Mouse (Mus musculus) hindbrain, embryonic 14.5 days (tissue): ENCODE data around the gene Atp1a4. TPM values are rescaled to one million over a fixed set of nuclear protein-coding genes. Genes with fewer than 3 reads are reported as not detected.
"Not testable (repeated sequence)": the region's sequence is repeated elsewhere in the genome, so short reads cannot be mapped to it uniquely, and the experiment has no call there.

Experiments used
- ATAC-seq: fragments of 200-750 bp; cut with Nextera tagmentation; 2 replicates; pipeline ENCODE4 v1.8.0; 2017; ENCODE audit warnings: moderate number of reproducible peaks, mild to moderate bottlenecking, moderate TSS enrichment, moderate library complexity; ENCODE audit not compliant: low FRiP score
- DNase-seq: peaks from one replicate; pipeline ENCODE4 v3.0.0-alpha.2; 2015; ENCODE audit warnings: low spot score
- H3K27ac ChIP-seq: fragments of 300-500 bp; sonication (generic); 2 replicates; pipeline ENCODE4 v1.5.1; 2014; ENCODE audit warnings: mild to moderate bottlenecking, moderate library complexity
- H3K27me3 ChIP-seq: fragments of 300-500 bp; sonication (generic); 2 replicates; pipeline ENCODE4 v1.6.1; 2014; ENCODE audit warnings: mild to moderate bottlenecking, low read length, mixed read lengths; ENCODE audit not compliant: control insufficient read depth, insufficient read depth
- H3K36me3 ChIP-seq: fragments of 300-500 bp; sonication (generic); replicated peaks from 2 replicates; pipeline ENCODE4 v1.6.1; 2014; ENCODE audit not compliant: control insufficient read depth, insufficient read depth
- H3K4me1 ChIP-seq: fragments of 300-500 bp; sonication (generic); replicated peaks from 2 replicates; pipeline ENCODE4 v1.6.1; 2014; ENCODE audit warnings: antibody characterized with exemption, low read length, mixed read lengths; ENCODE audit not compliant: control insufficient read depth, insufficient read depth
- H3K4me2 ChIP-seq: fragments of 300-500 bp; sonication (generic); replicated peaks from 2 replicates; pipeline ENCODE4 v1.6.1; 2014; ENCODE audit warnings: mild to moderate bottlenecking, moderate library complexity
- H3K4me3 ChIP-seq: fragments of 300-500 bp; sonication (generic); replicated peaks from 2 replicates; pipeline ENCODE4 v1.5.1; 2014; ENCODE audit warnings: mild to moderate bottlenecking, low read length
- H3K9ac ChIP-seq: fragments of 300-500 bp; sonication (generic); 2 replicates; pipeline ENCODE4 v1.6.1; 2014
- H3K9me3 ChIP-seq: fragments of 300-500 bp; sonication (generic); 2 replicates; pipeline ENCODE4 v1.6.1; 2016; ENCODE audit warnings: low read length; ENCODE audit not compliant: control insufficient read depth
- WGBS: fragments of 180-500 bp; shearing (Covaris S2); extraction: QIAGEN DNeasy Blood & Tissue Kit; methylation state at CpG from one replicate; pipeline ENCODE4 v1.1.7; 2014; 5-methylcytosine and 5-hydroxymethylcytosine counted together
- polyA plus RNA-seq: library from polyadenylated mRNA; unstranded; fragments of >200 nt; fragmentation: Nextera tagmentation; extraction: Ambion mirVana; gene quantifications from 2 replicates; pipeline ENCODE4 v1.2.1, GENCODE M21; 2014

The Atp1a4 gene
- polyA plus RNA-seq, 1 experiment from 2014 or later: 0.15 TPM

GRCm38 (mm10) chr1:172274116-172274515 lies 15.9 kb upstream of the Atp1a4 start:
- WGBS: 73% methylated on average over 5 of the region's 5 CpGs
- H3K27ac ChIP-seq: no peak overlapping the region

GRCm38 (mm10) chr1:172273386-172273785 lies 15.2 kb upstream of the Atp1a4 start:
- Histone ChIP-seq H3K4me3 (no peak overlapping the region), H3K27ac (no peak overlapping the region), H3K36me3 (no peaks in the 10 kb centered on the region), H3K9me3 (no peaks in the 10 kb centered on the region), H3K27me3 (no peaks in the 10 kb centered on the region), H3K4me2 (no peak overlapping the region), H3K9ac (no peak overlapping the region), H3K4me1 (peaks cover 3% of the 10 kb centered on the region; the same call in 1 of the 2 replicates)
- ATAC-seq (no peak), DNase-seq (no peak)
- WGBS: 93% methylated on average over 6 of the region's 6 CpGs

More at GRCm38 (mm10) chr1:172274116-172274515, 15.9 kb upstream of the Atp1a4 start:
- ATAC-seq (no peak), DNase-seq (no peak)
- Histone ChIP-seq H3K4me3 (no peak overlapping the region), H3K36me3 (no peaks in the 10 kb centered on the region), H3K27me3 (no peaks in the 10 kb centered on the region), H3K4me2 (no peak overlapping the region), H3K4me1 (peaks cover 3% of the 10 kb centered on the region; the same call in 1 of the 2 replicates), H3K9me3 (no peaks in the 10 kb centered on the region), H3K9ac (no peak overlapping the region)

- ATAC-seq (peak; percentile 75; the same call in 1 of the 2 replicates), DNase-seq (peak; percentile 50)
- Histone ChIP-seq H3K4me3 (no peak overlapping the region), H3K27me3 (no peaks in the 10 kb centered on the region), H3K9me3 (no peaks in the 10 kb centered on the region), H3K36me3 (no peaks in the 10 kb centered on the region), H3K4me1 (peaks cover 3% of the 10 kb centered on the region; the same call in 1 of the 2 replicates), H3K4me2 (no peak overlapping the region), H3K27ac (no peak overlapping the region), H3K9ac (no peak overlapping the region)
- 34% methylated on average over 10 of the region's 10 CpGs for WGBS
These were observed 13.6 kb upstream of the Atp1a4 start for GRCm38 (mm10) chr1:172271765-172272164.

- H3K9me3 ChIP-seq: no peaks in the 10 kb centered on the region
- H3K27me3 ChIP-seq: no peaks in the 10 kb centered on the region
- H3K27ac ChIP-seq: no peak overlapping the region
- no peak overlapping the region for H3K4me2 ChIP-seq
- H3K9ac ChIP-seq: no peak overlapping the region
- H3K36me3 ChIP-seq: no peaks in the 10 kb centered on the region
- DNase-seq (no peak), ATAC-seq (peak; percentile 46; the same call in 1 of the 2 replicates)
- peaks cover 3% of the 10 kb centered on the region; the same call in 1 of the 2 replicates for H3K4me1 ChIP-seq
- WGBS: 66% methylated on average over 3 of the region's 3 CpGs
- no peak overlapping the region for H3K4me3 ChIP-seq
These were observed 13.0 kb upstream of the Atp1a4 start for GRCm38 (mm10) chr1:172271208-172271607.

GRCm38 (mm10) chr1:172261477-172262078 lies 3.4 kb upstream of the Atp1a4 start, which contains the start of gene Igsf8:
TSS of gene Igsf8 (plus strand) at chr1:172261641.
- Histone ChIP-seq H3K36me3 (no peaks in the 10 kb centered on the region), H3K27ac (peak within 1 kb of the TSS; percentile 63; the same call in 1 of the 2 replicates), H3K4me1 (no peaks in the 10 kb centered on the region; the same call in 1 of the 2 replicates), H3K9ac (no peak within 1 kb of the TSS), H3K4me3 (no peak within 1 kb of the TSS), H3K27me3 (no peaks in the 10 kb centered on the region), H3K4me2 (no peak within 1 kb of the TSS), H3K9me3 (peaks cover 3% of the 10 kb centered on the region; the same call in 1 of the 2 replicates)
- 13% methylated on average over 8 of the region's 8 CpGs for WGBS
- ATAC-seq (no peak), DNase-seq (peak; percentile 47)

GRCm38 (mm10) chr1:172247679-172248078 lies 10.5 kb downstream of the Atp1a4 start:
- Histone ChIP-seq H3K9me3 (no peaks in the 10 kb centered on the region), H3K36me3 (no peaks in the 10 kb centered on the region), H3K27ac (no peak overlapping the region), H3K9ac (no peak overlapping the region), H3K4me1 (no peaks in the 10 kb centered on the region), H3K4me2 (no peak overlapping the region), H3K27me3 (peaks cover 11% of the 10 kb centered on the region; the same call in 1 of the 2 replicates), H3K4me3 (no peak overlapping the region)
- ATAC-seq (peak; percentile 60; the same call in 1 of the 2 replicates), DNase-seq (no peak)
- 54% methylated on average over 2 of the region's 2 CpGs for WGBS

GRCm38 (mm10) chr1:172247216-172247615 lies 11.0 kb downstream of the Atp1a4 start:
- H3K4me2 ChIP-seq: no peak overlapping the region
- no peaks in the 10 kb centered on the region for H3K9me3 ChIP-seq
- ATAC-seq (no peak), DNase-seq (no peak)
- WGBS: 71% methylated on average over 4 of the region's 4 CpGs
- H3K4me3 ChIP-seq: no peak overlapping the region
- no peak overlapping the region for H3K9ac ChIP-seq
- no peaks in the 10 kb centered on the region for H3K36me3 ChIP-seq
- no peak overlapping the region for H3K27ac ChIP-seq
- peaks cover 11% of the 10 kb centered on the region; the same call in 1 of the 2 replicates for H3K27me3 ChIP-seq
- H3K4me1 ChIP-seq: no peaks in the 10 kb centered on the region

- not testable (repeated sequence) for ATAC-seq, DNase-seq, H3K4me1 ChIP-seq, H3K4me3 ChIP-seq, H3K9ac ChIP-seq, H3K9me3 ChIP-seq, H3K36me3 ChIP-seq, H3K27ac ChIP-seq
- Histone ChIP-seq H3K27me3 (peaks cover 11% of the 10 kb centered on the region; the same call in 1 of the 2 replicates), H3K4me2 (0 out of 2 replicates have a peak overlapping the region, but pooled peaks have one; percentile 11)
- 41% methylated on average over 23 of the region's 23 CpGs for WGBS
These were observed 13.6 kb downstream of the Atp1a4 start for GRCm38 (mm10) chr1:172244645-172245044.

GRCm38 (mm10) chr1:172243547-172244205 lies 14.5 kb downstream of the Atp1a4 start:
- no peak for ATAC-seq

More at GRCm38 (mm10) chr1:172243547-172244205, 14.5 kb downstream of the Atp1a4 start:
- Histone ChIP-seq H3K4me3 (no peak overlapping the region), H3K9ac (no peak overlapping the region), H3K27me3 (peaks cover 11% of the 10 kb centered on the region; the same call in 1 of the 2 replicates), H3K4me2 (no peak overlapping the region), H3K4me1 (no peaks in the 10 kb centered on the region), H3K9me3 (no peaks in the 10 kb centered on the region), H3K27ac (no peak overlapping the region), H3K36me3 (no peaks in the 10 kb centered on the region)
- WGBS: 31% methylated on average over 16 of the region's 16 CpGs
- DNase-seq: no peak
